Mouse (Mus musculus) kidney, adult 2 months (tissue): ENCODE results near the gene Cpn1.

ENCODE experiments used
- CTCF ChIP-seq: fragments of 200-500 bp; conservative IDR thresholded peaks from 2 replicates; pipeline ENCODE4 v1.5.1; 2011; ENCODE audit warnings: low read depth, mild to moderate bottlenecking, control low read depth, low read length, moderate library complexity, mixed read lengths; ENCODE audit not compliant: insufficient read depth, insufficient read length
- POLR2A ChIP-seq: fragments of 200-500 bp; IDR thresholded peaks from one replicate; pipeline ENCODE4 v1.6.1; 2011; ENCODE audit warnings: low read depth, low read length, control low read depth

- TF ChIP-seq POLR2A = no peak
- no peak for TF ChIP-seq CTCF
Observed at GRCm38 (mm10) chr19:43927967-43928366, 58.4 kb downstream of the Cpn1 start.
